Mouse (Mus musculus) stomach, embryonic 16.5 days (tissue): Measurements from ENCODE around the gene Trpm8. TPM values are rescaled to one million over a fixed set of nuclear protein-coding genes. Genes with fewer than 3 reads are reported as not detected.

Source experiments
- ATAC-seq: fragments of 200-750 bp; cut with Nextera tagmentation; 2 replicates; pipeline ENCODE4 v1.8.0; 2017; ENCODE audit warnings: moderate number of reproducible peaks, moderate TSS enrichment; ENCODE audit not compliant: insufficient read depth, low FRiP score
- H3K27ac ChIP-seq: fragments of 300-500 bp; sonication (generic); 2 replicates; pipeline ENCODE4 v1.5.1; 2014; ENCODE audit warnings: low read length
- H3K27me3 ChIP-seq: fragments of 300-500 bp; sonication (generic); 2 replicates; pipeline ENCODE4 v1.6.1; 2014; ENCODE audit warnings: low read length, control low read depth, mixed read lengths; ENCODE audit not compliant: control insufficient read depth, insufficient read depth
- H3K36me3 ChIP-seq: fragments of 300-500 bp; sonication (generic); 2 replicates; pipeline ENCODE4 v1.6.1; 2014; ENCODE audit warnings: low read length; ENCODE audit not compliant: control insufficient read depth, insufficient read depth
- H3K4me1 ChIP-seq: fragments of 300-500 bp; sonication (generic); 2 replicates; pipeline ENCODE4 v1.6.1; 2014; ENCODE audit warnings: low read length, control low read depth, mixed read lengths; ENCODE audit not compliant: control insufficient read depth, insufficient read depth
- H3K4me2 ChIP-seq: fragments of 300-500 bp; sonication (generic); 2 replicates; pipeline ENCODE4 v1.6.1; 2014; ENCODE audit warnings: low read depth, low read length, mixed read lengths
- H3K4me3 ChIP-seq: fragments of 300-500 bp; sonication (generic); replicated peaks from 2 replicates; pipeline ENCODE4 v1.5.1; 2014; ENCODE audit warnings: mild to moderate bottlenecking, low read length
- H3K9ac ChIP-seq: fragments of 300-500 bp; sonication (generic); 2 replicates; pipeline ENCODE4 v1.6.1; 2014; ENCODE audit warnings: low read length
- H3K9me3 ChIP-seq: fragments of 300-500 bp; sonication (generic); replicated peaks from 2 replicates; pipeline ENCODE4 v1.6.1; 2016; ENCODE audit warnings: low read length, control low read depth; ENCODE audit not compliant: control insufficient read depth
- WGBS: fragments of 180-500 bp; shearing (Covaris S2); extraction: QIAGEN DNeasy Blood & Tissue Kit; methylation state at CpG from one replicate; pipeline ENCODE4 v1.1.7; 2014; 5-methylcytosine and 5-hydroxymethylcytosine counted together
- polyA plus RNA-seq: library from polyadenylated mRNA; unstranded; fragments of >200 nt; fragmentation: Nextera tagmentation; extraction: Ambion mirVana; gene quantifications from 2 replicates; pipeline ENCODE4 v1.2.1, GENCODE M21; 2015

Trpm8 gene
- polyA plus RNA-seq, 1 experiment from 2014 or later: not detected

DNA sequence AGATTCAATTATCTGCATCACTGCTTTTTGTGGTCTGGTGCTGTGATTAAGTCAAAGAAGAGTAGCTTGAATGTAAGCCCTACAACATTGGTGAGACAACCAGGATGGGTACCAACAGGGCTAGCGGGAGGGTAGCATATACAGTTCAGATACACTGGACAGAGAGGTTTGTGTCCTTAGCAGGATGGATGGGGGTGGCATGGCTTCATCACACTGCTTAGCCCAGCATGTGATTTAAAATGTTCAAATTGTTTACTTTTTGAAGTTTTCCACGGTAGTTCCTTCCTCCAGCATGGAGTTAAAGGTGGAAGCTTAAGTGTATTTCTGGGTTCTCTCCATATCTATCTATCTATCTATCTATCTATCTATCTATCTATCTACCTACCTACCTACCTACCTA is 11.7 kb downstream of the Trpm8 start:
- Histone ChIP-seq H3K4me1 (no peaks in the 10 kb centered on the region), H3K9me3 (0 out of 2 replicates have a peak, but pooled peaks cover 3% of the 10 kb centered on the region), H3K27me3 (no peaks in the 10 kb centered on the region), H3K4me2 (no peak overlapping the region), H3K36me3 (no peaks in the 10 kb centered on the region), H3K9ac (no peak overlapping the region), H3K27ac (no peak overlapping the region), H3K4me3 (no peak overlapping the region)
- 42% methylated on average over 2 of the region's 2 CpGs for WGBS
- ATAC-seq: no peak

DNA sequence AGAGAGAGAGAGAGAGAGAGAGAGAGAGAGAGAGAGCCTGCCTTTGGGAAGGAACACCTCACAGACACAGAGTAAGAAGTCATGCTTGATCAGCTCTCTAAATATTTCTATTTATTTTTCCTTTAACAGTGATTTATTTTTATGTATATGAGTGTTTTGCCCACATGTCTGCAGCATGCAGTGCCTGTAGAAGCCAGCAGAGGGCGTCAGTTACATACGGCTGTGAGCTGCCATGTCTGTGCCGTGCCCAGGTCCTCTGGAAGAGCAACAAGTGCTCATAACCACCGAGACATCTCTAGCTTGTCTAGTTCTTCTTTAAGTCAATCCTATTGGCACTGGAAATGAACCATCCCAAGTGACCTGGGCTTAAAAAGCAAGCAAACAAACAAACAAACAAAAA is 12.5 kb downstream of the Trpm8 start:
- Histone ChIP-seq H3K9ac (no peak overlapping the region), H3K27ac (no peak overlapping the region), H3K4me2 (no peak overlapping the region), H3K4me1 (no peaks in the 10 kb centered on the region), H3K9me3 (peaks cover 3% of the 10 kb centered on the region; the same call in 1 of the 2 replicates), H3K36me3 (no peaks in the 10 kb centered on the region), H3K27me3 (no peaks in the 10 kb centered on the region), H3K4me3 (no peak overlapping the region)
- WGBS: 42% methylated on average over 4 of the region's 4 CpGs
- ATAC-seq: no peak

DNA sequence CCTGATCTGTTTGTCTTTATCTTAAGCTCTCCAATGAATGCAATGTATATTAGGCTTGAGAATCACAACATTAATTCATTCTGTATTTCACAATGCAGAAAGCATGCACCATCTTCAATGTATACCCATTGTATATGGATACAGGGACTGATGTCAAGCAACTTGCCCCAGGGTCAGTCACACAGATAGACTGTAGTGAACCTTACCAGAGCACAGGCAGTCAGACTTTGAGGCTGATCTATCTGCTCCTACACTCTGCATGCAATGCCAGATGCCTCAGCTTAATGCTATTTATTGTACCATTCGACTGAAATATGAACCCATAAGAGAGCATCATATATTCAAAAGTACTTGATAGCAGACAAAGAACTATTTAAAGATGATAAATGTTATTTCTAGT is 13.1 kb downstream of the Trpm8 start:
- 66% methylated on average over 1 of the region's 1 CpGs for WGBS
- no peak overlapping the region for H3K27ac ChIP-seq
- no peak overlapping the region for H3K4me2 ChIP-seq
- H3K36me3 ChIP-seq: no peaks in the 10 kb centered on the region
- H3K27me3 ChIP-seq: no peaks in the 10 kb centered on the region
- no peak overlapping the region for H3K9ac ChIP-seq
- no peak for ATAC-seq
- H3K9me3 ChIP-seq: peaks cover 5% of the 10 kb centered on the region; the same call in 1 of the 2 replicates
- no peak overlapping the region for H3K4me3 ChIP-seq
- no peaks in the 10 kb centered on the region for H3K4me1 ChIP-seq

DNA sequence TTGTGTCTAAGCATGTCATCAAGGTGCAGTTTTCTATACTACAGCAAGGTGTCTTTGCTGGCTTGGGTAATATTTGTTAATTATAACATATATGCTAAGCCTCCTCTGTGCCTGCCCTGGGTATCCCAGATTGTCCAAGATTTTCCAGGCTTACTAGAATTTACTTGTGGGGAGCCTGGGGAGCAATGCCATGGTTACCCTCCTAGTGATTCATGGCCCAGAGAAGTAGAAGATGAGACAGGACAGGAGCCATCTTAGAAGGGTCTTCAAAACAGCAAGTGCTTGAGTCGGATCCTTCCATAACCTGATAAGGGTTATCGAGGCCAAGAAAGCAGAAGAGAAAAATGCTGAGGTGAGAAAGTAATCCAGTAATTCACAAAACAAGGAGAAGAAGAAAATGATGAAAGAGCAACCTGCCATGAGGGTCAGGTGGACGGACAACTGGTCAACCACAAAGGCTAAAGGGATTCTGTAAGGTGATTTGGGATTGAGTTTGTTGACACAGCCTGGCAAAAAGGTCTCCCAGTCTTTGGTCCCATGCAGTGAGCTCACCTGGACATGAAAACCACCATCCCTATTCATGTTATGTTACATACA is 14.0 kb downstream of the Trpm8 start:
- 60% methylated on average over 3 of the region's 3 CpGs for WGBS
- no peaks in the 10 kb centered on the region for H3K27me3 ChIP-seq
- no peak overlapping the region for H3K9ac ChIP-seq
- H3K9me3 ChIP-seq: peaks cover 11% of the 10 kb centered on the region
- no peak for ATAC-seq
- no peak overlapping the region for H3K4me3 ChIP-seq
- no peaks in the 10 kb centered on the region for H3K4me1 ChIP-seq
- no peak overlapping the region for H3K4me2 ChIP-seq
- no peaks in the 10 kb centered on the region for H3K36me3 ChIP-seq
- H3K27ac ChIP-seq: no peak overlapping the region

DNA sequence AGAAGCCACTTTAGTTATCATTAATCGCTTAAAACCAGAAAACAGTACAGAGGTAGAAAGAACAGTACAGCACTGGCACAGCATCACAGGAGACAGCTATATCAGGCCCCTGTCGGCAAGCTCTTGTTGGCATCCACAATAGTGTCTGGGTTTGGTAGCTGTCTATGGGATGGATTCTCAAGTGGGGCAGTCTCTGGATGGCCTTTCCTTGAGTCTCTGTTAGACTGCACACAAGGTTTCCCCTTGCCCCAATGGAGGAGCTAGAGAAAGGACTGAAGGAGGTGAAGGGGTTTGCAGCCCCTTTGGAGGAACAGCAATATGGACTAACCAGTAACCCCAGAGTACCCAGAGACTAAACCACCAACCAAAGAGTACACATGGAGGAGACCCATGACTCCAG is 14.6 kb downstream of the Trpm8 start:
- no peaks in the 10 kb centered on the region for H3K36me3 ChIP-seq
- H3K4me3 ChIP-seq: no peak overlapping the region
- no peak overlapping the region for H3K4me2 ChIP-seq
- peaks cover 11% of the 10 kb centered on the region for H3K9me3 ChIP-seq
- H3K9ac ChIP-seq: no peak overlapping the region
- no peak overlapping the region for H3K27ac ChIP-seq
- WGBS: 51% methylated on average over 2 of the region's 2 CpGs
- ATAC-seq: no peak
- H3K27me3 ChIP-seq: no peaks in the 10 kb centered on the region
- H3K4me1 ChIP-seq: no peaks in the 10 kb centered on the region

DNA sequence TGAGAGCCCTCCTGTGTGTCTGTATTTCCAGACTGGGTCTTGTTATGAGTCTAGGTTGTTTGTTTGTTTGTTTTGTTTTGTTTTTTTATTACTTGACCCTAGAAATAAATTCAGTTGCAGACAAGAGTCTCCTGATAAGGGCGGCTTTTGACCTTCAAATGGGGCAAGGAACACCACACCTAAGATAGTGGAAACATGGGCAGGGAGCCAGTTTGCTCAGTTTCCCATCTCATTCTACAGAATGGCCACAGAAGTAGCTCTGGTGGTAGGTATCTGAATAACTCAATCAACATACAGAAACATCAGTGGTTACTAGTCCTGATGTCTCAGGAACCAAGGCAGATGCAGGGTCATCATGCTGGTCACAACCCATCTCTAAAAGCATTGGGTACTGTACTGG is 17.2 kb downstream of the Trpm8 start:
- no peak overlapping the region for H3K9ac ChIP-seq
- H3K27ac ChIP-seq: no peak overlapping the region
- no peak for ATAC-seq
- 17% methylated on average over 1 of the region's 1 CpGs for WGBS
- H3K4me1 ChIP-seq: no peaks in the 10 kb centered on the region
- peaks cover 10% of the 10 kb centered on the region for H3K9me3 ChIP-seq
- no peak overlapping the region for H3K4me2 ChIP-seq
- H3K36me3 ChIP-seq: no peaks in the 10 kb centered on the region
- H3K4me3 ChIP-seq: no peak overlapping the region
- no peaks in the 10 kb centered on the region for H3K27me3 ChIP-seq

DNA sequence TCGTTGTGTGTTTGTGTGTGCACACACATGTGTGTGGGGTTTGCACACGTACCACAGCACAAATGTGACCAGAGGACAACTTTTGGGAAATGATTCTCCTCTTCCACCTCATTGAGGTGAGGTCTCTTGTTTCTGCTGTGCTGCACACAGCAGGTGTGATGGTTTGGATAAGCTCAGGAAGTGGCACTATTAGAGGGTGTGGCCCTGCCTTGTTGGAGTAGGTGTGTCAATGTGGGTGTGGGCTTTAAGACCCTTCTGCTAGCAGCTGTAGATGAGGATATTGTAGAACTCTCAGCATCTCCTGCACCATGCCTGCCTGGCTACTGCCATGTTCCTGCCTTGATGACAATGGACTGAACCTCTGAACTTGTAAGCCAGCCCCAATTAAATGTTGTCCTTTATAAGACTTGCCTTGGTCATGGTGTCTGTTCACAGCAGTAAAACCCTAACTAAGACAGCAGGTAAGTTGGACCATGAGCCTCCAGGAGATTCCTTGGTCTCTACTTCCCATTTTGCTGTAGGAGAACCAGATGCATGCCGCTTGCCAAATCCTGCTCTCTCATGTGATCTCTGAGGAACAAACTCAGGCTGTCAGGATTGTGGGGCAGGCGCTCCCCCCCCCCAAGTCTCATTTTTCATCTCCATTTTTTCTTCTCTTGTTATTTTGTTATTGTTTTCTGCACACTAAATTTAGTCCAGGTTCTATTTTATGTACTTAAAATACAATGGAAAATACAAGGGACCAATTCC is 18.9 kb downstream of the Trpm8 start:
- Histone ChIP-seq H3K9me3 (peaks cover 19% of the 10 kb centered on the region), H3K4me2 (no peak overlapping the region), H3K36me3 (no peaks in the 10 kb centered on the region), H3K27ac (no peak overlapping the region), H3K27me3 (no peaks in the 10 kb centered on the region), H3K4me3 (no peak overlapping the region), H3K4me1 (no peaks in the 10 kb centered on the region), H3K9ac (no peak overlapping the region)
- ATAC-seq: peak; percentile 18
- 73% methylated on average over 4 of the region's 4 CpGs for WGBS

DNA sequence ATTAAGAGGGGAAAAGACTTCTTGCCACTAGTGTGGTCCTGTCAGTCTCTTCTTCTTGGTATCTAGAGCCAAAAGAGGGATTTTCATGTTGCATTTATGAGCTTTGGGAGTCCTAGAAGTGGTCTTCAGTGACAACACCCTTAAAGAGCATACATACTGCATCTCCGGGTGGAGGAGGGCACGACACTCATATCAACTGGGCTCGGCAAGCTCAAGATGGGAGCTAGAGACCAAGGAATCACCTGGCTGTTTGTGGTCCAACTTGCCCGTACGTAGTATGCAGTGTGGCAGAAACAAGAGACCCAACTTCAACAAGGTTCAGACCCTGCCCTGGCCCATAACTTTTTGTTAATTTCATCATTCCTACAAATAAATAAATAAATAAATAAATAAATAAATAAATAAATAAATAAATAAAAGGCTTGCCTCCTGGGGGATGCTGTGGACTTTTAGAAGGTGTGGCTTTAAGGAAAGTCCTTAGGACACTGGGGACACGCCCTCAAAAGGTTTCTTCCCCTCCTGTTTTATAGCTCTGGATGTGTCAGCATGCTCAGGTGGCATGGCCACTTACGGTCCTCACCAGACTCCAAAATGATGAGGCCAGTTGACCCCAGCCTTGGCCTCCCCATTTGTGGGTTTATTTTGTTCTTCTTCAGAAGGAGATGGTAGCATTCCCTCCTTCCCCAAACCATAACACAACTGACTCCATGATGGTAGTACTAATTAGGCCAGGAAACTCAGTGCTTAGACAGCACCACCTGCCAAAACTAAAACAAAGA is 20.2 kb downstream of the Trpm8 start:
- Histone ChIP-seq H3K9me3 (peaks cover 27% of the 10 kb centered on the region), H3K9ac (no peak overlapping the region), H3K4me3 (no peak overlapping the region), H3K27ac (no peak overlapping the region), H3K4me2 (no peak overlapping the region), H3K27me3 (no peaks in the 10 kb centered on the region), H3K4me1 (no peaks in the 10 kb centered on the region), H3K36me3 (no peaks in the 10 kb centered on the region)
- ATAC-seq: no peak
- 67% methylated on average over 7 of the region's 7 CpGs for WGBS
